Mouse (Mus musculus) thymus, adult 2 months (tissue): ENCODE results near the gene Sh3pxd2b.

Experiments
- CTCF ChIP-seq: fragments of 200-500 bp; IDR thresholded peaks from 2 replicates; pipeline ENCODE4 v1.5.1; 2012; ENCODE audit warnings: mild to moderate bottlenecking, control low read depth, low read length, moderate library complexity, borderline replicate concordance; ENCODE audit not compliant: control insufficient read depth, poor library complexity, insufficient read depth; ENCODE audit errors: extremely low read depth
- POLR2A ChIP-seq: fragments of 200-500 bp; IDR thresholded peaks from 2 replicates; pipeline ENCODE4 v1.6.1; 2012; ENCODE audit warnings: mild to moderate bottlenecking, low read length, control low read depth, moderate library complexity; ENCODE audit not compliant: control insufficient read depth, poor library complexity, insufficient read depth; ENCODE audit errors: extremely low read depth

GRCm38 (mm10) chr11:32297866-32298531, 49.6 kb upstream of the Sh3pxd2b start:
- TF ChIP-seq POLR2A (no peak), CTCF (no peak)
